Mouse (Mus musculus): ENCODE measurements at regions not wholly inside any gene's neighbourhood (a gene's known extent, or its start where the extent isn't known, plus 50 kb on each side); places are given as distances from the start of the nearest gene placed in this dataset.
A peak's percentile ranks its signal among the peaks of the same experiment; 100 is the strongest.

DNA sequence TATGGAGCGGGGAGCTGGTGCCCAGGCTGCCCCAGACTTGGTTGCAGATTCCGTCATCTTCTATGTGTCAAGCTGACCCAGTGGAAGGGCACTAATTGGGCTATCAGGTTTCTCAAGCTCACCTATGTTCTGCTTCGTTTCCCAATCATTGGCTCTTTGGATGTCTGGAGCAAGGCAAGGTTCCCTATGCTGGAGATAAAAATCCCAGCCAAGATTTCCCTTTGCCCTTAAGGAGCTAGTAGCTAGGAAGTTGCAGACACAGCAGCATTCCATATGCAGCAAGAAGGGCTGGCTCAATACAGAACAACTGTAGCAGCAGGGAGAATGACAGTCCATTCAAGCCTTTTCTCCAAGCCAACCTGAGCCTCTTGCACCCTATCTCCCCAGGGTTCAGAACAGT, 159.2 kb upstream of the Zfp706 start:
- no peak for DNase-seq (ENCODE audit: low spot score in 2 of 2)

DNA sequence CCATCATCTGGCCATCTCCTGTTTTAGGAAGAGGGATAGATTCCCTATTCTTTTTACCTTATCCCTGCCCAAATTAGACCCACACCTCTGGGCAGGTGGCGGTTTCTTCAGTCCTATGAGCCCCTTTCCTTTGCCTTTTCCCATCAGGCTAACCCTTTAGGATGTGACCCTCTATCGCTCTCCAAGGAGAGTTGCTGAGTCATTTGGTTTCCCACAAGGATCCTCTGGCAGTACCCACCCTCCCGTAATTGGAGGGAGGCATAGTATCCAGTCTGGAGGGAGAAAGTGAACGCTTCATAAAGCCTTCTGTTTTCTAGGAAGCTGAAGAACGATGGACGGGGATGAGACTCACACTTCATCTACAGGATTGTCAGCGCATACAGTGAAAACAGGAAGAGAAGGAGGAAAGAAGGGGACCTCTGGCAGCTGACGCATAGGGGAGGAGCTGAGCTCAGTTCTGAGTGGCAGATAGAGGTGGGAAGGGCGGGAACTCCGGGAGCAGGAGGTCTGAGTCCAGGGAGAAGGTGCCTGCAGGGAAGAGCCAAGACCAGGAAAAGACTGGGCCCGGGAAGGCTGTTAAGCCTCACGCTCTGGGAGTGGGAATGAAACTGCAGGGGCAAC, 158.4 kb upstream of the Zfp706 start:
- no peak for DNase-seq (ENCODE audit: low spot score in 2 of 2)

DNA sequence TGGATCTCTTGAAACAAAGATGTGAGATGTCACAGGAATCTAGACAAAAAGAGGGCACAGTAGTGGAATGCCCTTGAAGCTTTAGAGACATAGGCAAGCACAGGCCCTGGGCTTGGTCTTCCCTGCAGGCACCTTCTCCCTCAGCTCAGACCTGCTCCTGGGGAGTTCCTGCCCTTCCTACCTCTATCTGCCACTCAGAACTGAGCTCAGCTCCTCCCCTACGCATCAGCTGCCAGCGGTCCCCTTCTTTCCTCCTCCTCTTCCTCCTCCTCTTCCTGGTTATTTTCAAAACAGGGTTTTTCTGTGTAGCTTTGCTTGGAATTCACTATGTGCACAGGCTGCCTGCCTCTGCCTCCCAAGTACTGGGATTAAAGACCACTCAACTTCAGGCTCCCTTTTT, 157.6 kb upstream of the Zfp706 start:
- no peak for DNase-seq (ENCODE audit: low spot score in 2 of 2)

DNA sequence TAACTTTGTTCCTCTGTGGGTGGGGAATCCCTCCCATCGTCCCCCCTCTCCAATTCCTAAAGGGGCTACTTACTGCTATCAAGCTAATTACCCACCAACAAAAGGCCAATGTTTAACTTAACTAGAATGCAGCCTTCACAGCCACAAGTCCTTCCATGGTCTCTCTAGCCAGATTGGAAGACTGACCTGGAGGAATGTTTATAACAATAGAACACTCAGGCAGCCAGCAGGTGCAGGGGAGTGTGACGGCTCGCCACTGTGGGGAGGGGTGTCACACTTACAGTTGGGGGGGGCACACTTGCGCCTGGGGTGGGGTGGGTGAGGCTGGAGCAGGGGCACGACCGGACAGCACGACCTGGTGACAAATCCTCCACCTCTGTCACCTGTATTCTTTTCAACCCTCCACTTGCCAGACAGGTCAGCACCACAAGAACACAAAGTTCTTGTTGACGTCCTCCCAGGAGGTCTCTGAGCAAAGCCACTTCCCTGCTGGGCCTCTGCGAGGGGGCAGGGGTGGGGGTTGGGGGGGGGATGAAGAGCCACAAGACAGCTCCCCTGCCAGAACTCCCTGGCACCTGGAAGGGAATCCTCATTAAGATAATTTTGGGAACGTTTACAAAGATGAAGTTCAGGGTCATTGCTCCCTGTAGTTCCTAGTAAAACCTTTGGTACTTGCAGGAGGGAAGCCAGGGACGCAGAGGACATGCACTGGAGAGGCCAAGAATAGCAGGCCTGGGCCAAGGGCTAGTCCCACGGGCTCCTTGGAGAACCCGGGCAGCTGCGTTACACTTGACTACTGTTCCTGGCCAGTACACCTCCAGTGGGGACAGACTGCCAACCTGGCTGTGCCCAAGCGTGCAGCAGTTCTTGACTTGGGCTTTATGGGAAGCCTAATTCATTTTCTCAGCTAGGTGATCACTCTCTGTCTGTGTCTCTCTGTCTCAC, 156.9 kb upstream of the Zfp706 start:
- DNase-seq (ENCODE audit: low spot score in 2 of 2) = no peak

DNA sequence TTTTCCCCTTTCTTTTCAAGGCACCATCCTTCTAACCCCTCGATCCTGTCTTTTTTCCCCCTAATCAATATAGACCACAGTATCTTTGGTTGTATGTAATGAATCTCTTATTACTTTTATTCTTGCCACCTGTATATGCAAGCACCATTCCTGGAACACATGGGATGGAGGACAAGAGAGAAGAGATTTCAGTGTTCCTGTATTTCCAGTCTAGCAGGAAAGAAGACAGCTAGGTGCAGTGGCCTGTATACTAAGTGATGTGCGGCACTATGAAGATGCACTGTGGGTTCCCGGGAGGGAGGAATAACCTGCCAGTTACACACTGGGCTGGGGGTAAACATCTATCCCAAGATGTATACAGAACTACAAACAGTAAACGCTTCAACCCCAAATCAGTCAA, 152.4 kb upstream of the Zfp706 start:
- DNase-seq (ENCODE audit: low spot score in 2 of 2) = no peak

DNA sequence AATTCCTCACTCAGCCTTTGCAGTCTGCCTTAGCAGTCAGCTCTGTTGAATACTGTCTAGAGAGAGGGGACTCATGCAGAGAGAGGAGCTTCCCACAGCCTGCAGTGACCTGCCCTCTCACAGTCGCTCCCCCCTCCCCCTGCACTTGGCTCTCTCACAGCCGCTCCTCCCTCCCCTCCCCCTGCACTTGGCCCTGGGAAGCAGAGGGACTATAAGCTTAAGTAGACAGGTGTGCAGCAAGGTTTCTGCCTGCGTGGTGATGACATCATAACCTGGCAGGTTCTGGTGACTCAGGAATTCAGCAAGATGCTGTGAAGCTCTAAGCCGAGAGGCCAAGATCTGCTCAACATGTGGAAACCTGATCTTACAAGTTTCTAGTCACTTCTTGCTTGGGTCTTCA, 151.8 kb upstream of the Zfp706 start:
- no peak for DNase-seq (ENCODE audit: low spot score in 2 of 2)

DNA sequence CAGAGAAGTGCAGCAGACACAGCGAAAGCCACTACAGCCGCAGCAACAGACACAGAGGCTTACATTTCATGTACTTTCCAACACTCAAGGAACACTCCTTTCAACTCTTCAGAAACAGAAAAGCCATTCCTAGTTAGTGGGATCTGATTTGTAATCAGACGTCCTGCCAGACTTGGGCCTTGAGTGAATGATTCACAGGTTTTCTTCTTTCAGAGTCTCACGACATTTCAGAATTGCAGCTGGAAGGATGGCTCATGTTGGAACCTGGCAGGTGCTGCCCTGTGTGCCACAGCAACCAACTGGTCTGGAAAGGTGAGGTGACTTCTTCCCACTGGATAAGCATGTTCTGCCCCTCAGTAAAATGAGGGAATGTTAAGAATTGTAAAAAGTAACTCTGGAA, 149.8 kb upstream of the Zfp706 start:
- no peak for DNase-seq (ENCODE audit: low spot score in 2 of 2)

DNA sequence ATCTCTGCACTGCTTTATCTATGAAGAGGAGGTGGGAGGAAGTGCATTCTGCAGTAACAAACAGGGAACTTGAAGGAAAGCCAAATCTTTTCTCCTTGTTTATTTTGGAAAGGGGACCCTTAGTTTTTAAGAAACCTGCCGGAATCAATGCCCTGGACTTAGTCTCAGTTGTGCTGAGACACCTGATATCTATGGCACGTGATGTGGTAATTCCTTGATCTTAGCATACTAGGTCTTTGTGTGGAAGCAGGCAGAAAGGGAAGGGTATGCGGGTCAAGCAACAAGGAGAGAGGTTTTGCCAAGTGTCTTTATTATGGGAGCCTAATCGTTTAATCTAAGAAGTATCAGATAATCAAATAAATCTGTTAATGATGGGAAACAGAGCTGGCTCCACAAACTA, 147.4 kb upstream of the Zfp706 start:
- no peak for DNase-seq (ENCODE audit: low spot score in 2 of 2)

DNA sequence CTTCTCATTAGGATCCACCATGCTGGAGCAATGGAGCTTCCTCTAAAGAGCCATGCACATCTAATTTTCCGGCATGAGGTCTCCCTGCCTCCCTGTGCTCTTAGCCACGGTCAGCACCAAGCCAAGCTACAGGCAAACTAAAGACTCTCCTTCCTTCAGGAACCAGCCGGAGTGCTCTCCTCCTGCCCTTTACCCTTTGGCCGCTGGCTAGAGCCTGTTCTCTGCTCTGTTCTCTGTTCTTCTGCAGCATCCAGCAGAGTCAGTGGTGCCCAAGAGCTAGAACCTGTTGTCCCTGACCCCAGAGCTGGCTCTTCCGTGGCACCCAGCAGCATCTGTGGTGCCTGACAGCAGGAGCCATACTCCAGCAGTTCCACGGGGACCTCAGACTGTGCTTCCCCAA, 145.6 kb upstream of the Zfp706 start:
- DNase-seq (ENCODE audit: low spot score in 2 of 2) = no peak

DNA sequence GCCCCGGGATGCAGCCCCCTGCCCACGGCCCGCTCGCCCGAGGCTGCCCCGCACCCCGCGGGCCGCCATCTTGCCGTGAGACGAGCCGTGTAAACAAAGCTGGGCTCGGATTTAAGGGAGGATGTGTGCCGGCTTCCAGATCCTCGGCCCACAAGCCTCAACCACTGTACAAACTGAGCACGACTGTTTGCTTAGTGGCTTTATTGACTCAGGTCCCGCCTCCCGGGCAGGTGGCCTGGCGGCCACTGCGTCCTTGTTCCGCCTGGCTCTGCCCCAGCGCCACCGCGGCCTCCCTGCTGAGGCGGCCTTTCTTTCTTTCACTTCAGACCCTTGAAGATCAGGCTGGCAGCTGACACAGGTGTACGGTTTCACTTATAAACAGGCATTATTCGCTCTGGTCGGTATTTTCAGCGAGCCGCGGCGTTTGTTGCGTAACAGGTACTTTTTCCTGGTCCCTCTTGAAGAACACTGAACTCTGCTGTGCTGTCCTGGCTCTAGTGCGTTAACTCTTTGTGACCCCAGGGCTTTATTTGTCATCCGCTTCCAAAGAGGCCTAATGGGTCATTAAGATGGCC, 128.1 kb upstream of the Zfp706 start:
- DNase-seq (ENCODE audit: low spot score in 2 of 2) = peak; percentile 40 to 46

DNA sequence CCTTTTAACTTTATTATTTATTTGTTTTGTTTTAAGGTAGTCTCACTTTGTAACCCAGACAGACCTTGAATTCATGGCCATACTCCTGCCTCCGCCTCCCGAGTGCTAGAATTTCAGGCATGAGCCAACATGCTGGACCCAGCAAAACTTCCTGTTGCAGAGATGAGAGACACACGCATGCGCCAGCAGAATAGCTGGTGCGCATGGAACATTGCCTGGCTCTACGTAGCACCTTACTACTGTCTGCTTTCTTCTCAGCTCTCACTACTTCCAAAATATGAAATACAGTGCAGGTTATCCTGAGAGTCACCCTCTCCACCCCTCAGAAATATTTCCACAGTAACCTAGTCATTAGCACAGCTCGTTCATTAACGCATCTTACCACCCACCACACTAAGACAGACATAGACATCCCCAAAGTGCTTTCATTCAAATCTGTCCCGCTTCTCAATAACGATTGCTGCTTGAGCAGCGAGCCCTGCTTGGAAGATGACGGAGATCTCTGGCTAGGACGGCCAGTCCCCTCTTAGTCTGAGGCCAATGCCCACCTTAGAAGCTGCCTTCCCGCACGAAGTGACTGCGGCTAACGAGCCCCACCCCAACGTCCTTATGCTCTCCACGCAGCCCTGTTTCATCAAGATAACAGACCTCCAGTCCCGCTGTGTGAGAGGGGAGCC, 127.5 kb upstream of the Zfp706 start:
- DNase-seq (ENCODE audit: low spot score in 2 of 2) = peak; percentile 48 to 50

DNA sequence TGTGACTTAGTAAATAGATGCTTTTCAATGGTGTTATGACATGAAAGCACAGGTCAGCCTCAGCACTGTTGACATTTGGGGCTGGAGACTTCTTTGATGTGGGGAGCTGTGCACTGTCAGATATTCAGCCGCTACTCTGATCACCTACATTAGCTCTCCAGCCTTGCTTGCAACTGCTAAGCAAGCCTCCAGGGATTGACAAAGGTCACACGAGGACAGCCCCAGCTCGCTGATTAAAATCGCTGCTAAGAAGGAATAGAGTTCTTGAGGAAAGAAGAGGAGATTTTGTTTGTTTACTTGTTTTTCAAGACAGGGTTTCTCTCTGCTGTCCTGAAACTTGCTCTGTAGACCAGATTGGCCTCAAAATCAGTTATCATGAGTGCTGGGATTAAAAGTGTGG, 126.8 kb upstream of the Zfp706 start:
- no peak for DNase-seq (ENCODE audit: low spot score in 2 of 2)

DNA sequence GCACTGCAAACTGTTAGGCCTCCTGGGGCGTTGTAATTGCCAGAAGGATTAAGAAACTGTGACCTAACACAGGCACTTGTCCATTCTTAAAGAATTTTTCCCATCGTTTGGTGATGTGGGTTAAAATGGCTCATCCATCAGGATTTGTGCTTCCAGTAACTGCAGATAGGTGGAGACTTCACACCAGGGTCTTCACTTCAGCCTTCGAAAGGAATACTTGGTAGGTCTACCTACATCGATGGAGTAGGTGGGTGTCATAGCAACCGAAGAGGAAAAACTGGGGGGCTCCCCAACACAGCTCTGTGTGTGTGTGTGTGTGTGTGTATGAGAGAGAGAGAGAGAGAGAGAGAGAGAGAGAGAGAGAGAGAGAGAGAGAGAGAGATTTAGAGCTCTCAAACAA, 126.3 kb upstream of the Zfp706 start:
- DNase-seq (ENCODE audit: low spot score in 2 of 2) = no peak

DNA sequence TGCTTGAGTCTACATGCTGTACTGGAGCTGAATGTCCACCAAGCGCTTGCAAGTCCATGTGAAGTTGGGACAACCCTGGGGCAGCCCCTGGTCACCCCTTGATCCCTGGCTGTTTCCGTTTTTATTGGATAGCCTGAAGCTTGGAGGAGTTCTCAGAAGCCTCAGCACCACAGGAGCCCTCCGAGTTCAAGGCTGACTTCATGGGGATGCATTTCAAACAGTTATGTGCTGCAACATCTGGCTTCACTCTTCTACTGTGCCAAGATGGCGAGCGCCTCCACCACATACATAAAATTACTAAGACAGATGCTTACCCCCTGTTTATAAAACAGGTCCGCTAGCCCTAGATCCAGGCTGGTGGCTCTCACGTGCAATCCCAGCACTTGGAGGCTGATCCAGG, 120.1 kb upstream of the Zfp706 start:
- no peak for DNase-seq (ENCODE audit: low spot score in 2 of 2)

DNA sequence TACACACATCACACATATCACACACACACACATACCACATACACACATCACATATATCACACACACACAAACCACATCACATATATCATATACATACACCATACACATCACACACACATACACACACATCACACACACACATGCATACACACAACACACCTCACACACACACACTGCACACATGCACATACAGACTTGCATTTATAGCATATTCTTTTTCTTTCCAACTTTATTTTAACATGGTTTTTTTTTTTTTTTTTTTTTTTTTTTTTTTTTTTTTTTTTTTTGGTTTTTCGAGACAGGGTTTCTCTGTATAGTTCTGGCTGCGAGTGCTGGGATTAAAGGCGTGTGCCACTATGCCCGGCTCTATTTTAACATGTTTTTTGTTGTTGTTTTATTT, 119.6 kb upstream of the Zfp706 start:
- no peak for DNase-seq (ENCODE audit: low spot score in 2 of 2)

DNA sequence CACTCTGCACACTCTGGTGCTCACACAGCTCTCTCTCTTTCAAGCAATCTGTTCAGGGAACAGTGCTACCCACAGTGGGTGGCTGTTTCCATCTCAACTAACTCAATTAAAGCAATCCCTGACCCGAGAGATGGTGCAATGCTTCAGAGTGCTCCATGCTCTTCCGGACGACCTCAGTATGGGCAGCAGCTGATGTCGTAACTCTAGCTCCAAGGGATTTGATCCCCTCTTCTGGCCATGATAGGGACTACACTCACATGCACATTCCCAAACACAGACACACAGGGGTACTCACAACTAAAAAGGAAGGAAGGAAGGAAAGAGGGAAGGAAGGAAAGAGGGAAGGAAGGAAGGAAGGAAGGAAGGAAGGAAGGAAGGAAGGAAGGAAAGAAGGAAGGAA, 118.2 kb upstream of the Zfp706 start:
- no peak for DNase-seq (ENCODE audit: low spot score in 2 of 2)

DNA sequence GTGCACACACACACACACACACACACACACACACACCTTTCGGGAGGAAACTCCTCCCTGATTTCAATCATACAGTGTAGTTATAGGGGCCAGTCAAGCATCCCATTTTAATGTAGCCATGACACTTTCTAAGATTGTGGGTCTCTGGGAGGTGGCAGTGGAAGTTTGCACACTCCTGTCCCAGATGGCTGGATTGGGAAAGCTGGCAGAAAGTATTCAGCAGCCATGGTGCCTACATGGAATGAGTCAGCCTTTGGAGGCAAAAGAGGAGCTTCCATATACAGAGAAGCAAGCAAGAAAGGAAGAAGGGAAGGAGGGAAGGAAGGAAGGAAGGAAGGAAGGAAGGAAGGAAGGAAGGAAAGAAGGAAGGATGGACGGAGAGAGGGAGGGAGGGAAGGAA, 117.4 kb upstream of the Zfp706 start:
- DNase-seq (ENCODE audit: low spot score in 2 of 2) = peak in 1 of 2 experiments; percentile 18

DNA sequence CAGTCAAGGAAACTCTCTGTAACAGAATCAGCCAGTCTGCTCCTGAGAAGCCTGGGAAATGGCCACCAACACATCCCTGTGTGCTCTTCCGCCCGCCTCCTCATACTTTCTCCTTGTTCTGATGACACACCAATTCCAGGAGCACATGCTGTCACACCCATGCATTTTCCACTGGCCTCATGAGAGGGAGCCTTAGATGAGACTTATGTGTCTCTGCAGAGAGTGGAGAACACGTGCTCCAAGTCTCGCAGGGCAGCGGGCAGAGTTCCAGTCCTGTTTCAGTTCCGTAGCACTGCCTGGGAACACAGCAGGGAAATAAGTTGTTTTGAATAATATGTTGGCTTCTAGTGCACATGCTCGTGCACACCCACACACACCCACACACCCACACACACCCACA, 116.7 kb upstream of the Zfp706 start:
- peak; percentile 63 to 65 for DNase-seq (ENCODE audit: low spot score in 2 of 2)

DNA sequence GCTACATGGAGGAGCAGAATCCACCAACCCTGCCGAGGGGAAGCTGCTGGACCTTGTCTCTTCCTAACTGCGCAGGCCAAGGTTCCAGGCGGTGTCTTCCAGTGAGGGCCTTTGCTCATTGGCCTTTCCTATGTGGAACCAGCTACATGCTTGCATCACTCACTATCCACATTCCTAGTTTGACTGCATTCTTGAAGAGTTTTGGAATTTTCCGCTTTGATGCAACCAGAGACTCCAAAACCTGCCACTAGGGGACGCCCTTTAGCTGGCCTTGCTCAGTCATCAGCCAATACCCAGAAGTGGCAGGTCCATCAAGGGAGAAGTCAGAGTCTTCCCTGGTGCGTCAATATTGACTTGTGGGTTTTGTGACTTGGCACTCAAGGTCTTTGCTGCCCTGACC, 112.8 kb upstream of the Zfp706 start:
- peak; percentile 87 to 93 for DNase-seq (ENCODE audit: low spot score in 2 of 2)

DNA sequence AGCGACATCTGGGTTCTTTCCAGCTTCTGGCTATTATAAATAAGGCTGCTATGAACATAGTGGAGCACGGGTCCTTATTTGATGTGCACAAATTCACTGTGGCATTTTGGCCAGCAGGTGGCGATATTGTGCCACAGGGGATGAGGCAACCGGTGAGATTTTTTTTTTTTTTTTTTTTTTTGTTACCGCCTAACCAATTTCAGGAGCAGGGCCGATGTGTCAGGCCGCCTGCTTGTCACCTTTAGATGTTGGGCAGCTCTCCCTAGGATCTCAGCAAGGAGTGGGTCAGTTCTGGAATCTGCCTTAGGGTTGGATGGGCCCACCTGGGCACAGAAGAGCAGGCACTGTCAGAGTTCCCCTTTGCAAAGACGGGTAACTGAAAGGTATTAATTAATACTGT, 106.5 kb upstream of the Zfp706 start:
- DNase-seq (ENCODE audit: low spot score in 2 of 2) = peak; percentile 68 to 79

DNA sequence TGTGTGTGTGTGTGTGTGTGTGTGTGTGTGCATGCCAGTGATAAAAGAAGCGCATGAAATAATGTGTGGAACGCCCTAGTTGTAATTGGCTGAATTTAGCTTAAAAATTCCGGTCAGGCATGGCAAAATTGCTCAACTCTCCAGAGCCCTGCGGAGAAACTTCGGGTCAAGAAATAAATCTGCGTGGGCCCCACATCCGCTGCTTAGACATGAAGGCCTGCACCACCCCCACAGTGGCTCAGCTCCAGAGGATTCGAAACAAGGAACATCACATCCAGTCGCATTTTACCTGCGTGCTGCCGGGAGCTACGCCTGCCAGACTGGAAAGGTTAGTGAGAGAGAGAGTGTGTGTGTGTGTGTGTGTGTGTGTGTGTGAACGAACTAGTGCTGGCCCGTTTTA, 102.9 kb upstream of the Zfp706 start:
- DNase-seq (ENCODE audit: low spot score in 2 of 2) = no peak

DNA sequence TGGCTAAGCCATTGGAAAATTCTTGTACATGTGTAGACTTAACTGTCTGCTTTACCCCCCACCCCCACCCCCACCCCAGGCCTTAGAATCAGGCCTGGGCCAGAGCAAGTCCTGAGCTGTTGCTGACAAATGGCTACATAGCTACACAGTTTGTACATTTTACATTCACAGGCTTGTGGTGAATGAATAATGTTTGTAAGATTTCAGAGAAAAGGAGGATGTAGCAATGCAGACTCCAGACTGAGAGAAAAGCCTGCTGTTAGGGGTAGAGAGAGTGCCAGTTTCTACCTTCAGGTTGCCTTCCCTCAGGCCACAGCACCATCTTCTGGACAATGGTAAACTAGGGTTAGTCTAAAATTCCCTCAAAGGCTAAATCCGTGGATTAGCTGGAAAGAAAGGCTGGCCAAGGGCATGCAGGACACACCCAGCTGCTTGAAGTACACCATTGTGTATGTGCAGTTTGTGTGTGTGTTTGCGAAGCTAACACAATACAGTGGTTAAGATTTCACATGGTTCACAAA, 94.5 kb upstream of the Zfp706 start:
- no peak for DNase-seq (ENCODE audit: low spot score in 2 of 2)

All from left cerebral cortex, adult 18-20 months (tissue).